Mouse (Mus musculus): Measurements from ENCODE around the gene Senp1.

Gene Senp1

GRCm38 (mm10) chr15:98093121-98094011 is at the start of gene Senp1:
Senp1 (minus strand) TSS chr15:98093744.
- DNase-seq (ENCODE audit: low read depth): peak; percentile 95

DNA sequence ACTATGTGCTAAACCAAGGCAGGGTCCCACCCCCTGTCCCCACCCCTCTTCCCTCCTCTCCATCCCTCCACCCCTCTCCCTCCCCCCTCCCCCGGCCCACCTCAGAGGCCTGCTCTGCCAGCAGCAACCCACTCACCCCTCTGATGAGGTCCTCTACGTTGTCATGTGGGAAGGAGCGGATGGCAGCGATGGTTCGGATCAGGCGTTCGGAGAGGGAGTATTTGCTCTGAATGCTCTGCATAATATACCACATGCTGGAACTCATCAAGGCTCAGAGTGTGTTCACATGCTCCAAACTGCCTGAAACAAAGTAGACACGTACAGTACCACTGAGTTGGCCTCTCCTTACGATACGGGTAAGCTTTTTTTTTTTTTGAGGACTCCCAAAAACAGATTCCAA is 49.0 kb upstream of the Senp1 start:
- no peak for DNase-seq (ENCODE audit: low read depth)

DNA sequence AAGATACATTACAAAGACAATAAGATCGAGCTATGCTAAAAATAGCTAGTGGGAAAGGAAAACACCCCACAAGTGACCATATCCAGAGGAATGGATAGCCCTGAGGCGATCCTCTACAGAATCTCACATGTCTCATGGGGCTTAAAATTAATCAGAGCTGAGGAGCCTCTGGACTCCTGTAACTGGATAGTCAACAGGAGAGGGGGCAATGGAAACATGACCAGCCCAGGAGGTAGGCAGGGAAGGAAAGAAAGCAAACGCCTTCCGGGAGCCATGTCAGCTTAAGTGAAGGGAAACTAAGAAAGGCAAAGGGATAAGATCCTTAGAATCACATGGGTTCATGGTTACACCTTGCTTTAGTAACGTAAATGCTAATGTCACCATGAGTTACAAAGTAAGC is 47.3 kb upstream of the Senp1 start:
- DNase-seq (ENCODE audit: low read depth): no peak

- DNase-seq (ENCODE audit: low read depth): no peak
Observed at GRCm38 (mm10) chr15:98139763-98140162, 46.2 kb upstream of the Senp1 start.

DNA sequence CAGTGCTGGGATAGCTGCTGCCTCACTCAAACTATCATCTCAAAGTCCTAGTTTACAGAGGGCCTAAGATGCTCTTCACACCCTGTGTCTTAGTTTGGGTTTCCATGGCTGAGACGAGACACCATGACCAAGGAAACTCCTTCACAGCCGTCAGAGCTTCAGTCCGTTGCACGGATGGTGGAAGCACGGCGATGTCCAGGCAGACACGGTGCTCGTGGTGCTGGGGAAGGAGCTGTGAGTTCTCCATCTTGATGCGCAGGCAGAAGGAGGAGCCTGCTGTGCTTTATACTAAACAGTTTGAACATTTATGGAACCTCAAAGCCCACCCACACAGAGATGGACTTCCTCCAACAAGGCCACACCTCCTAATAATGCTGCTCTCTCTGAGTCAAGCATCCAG is 43.3 kb upstream of the Senp1 start:
- DNase-seq (ENCODE audit: low read depth): no peak

DNA sequence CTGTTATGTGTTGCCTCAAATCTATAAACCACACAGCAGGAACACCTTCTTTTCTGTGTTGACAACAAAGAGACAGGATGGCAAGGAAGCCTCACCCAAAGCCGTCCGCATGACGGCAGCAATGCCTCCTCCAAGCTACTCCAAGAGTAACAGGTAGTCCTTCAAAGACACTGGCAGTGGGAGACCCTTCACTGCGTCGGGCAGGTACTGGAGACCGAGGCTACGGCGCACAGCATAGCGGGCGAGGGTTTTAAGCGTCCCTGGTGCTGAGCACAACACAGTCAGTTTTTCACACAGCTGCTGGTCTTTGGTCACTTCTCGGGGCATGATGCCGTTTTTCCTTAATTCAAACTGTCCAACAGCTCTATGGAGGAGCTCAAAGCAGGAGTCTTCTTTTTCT is 42.1 kb upstream of the Senp1 start:
- no peak for DNase-seq (ENCODE audit: low read depth)

- no peak for DNase-seq (ENCODE audit: low read depth)
Observed at GRCm38 (mm10) chr15:98134666-98135065, 41.1 kb upstream of the Senp1 start.

DNA sequence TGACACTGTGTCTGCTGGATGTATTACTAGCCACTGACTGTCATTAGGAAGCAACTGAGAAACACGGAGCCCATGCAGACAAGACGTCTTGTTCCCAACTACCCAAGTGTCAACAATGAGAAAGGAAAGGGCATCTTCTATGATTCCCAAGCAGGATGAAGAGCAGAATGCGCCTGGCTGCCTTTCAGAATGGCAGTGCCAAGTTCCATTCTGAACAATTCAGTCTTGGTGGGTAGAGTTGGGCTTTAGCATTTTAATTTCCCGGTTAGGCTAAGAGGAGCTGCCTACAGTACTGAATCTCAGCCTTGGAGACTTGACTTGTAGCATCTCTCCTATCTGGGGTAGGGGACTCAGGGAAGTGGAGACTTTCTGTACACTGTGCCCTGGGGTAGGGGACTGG is 40.5 kb upstream of the Senp1 start:
- DNase-seq (ENCODE audit: low read depth): no peak

- DNase-seq (ENCODE audit: low read depth): no peak
Observed at GRCm38 (mm10) chr15:98133471-98133870, 39.9 kb upstream of the Senp1 start.

DNA sequence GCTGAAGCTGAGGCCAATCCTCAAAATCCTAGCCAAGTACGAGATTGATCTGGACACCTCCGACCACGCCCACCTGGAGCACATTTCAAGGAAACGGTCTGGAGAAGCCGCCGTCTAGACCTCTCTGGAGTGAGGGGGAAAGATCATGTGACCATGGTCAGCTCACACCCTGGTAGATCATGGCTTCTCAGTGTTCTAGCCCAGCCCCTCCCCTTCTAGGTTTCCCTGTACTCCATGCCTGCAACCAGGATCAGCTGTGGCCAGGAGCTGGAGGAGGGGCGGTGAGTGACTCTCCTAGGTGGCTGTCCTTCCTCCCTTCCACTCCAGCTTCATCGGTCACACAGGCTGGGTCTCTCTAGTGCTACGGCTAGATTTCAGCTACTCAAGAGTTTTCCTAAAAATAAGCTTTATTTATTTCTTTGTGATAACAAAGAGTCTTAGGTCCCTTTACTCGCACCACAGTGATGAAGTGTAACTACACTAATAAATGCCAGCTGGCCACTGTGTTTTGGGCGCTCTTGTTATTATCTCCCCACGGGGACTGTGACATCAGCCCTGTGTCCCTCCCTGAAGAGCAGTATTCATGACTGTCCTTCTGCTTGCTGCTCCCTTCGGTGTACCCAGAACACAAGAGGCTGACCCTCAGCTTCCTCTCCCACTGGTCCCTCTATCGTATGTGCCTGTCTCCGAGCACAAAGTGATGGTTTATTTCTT is 38.6 kb upstream of the Senp1 start:
- DNase-seq (ENCODE audit: low read depth): no peak

- DNase-seq (ENCODE audit: low read depth): no peak
Observed at GRCm38 (mm10) chr15:98131451-98131850, 37.9 kb upstream of the Senp1 start.

GRCm38 (mm10) chr15:98131001-98131400 is 37.5 kb upstream of the Senp1 start:
- no peak for DNase-seq (ENCODE audit: low read depth)

- DNase-seq (ENCODE audit: low read depth): no peak
Observed at GRCm38 (mm10) chr15:98120831-98121230, 27.3 kb upstream of the Senp1 start.

DNA sequence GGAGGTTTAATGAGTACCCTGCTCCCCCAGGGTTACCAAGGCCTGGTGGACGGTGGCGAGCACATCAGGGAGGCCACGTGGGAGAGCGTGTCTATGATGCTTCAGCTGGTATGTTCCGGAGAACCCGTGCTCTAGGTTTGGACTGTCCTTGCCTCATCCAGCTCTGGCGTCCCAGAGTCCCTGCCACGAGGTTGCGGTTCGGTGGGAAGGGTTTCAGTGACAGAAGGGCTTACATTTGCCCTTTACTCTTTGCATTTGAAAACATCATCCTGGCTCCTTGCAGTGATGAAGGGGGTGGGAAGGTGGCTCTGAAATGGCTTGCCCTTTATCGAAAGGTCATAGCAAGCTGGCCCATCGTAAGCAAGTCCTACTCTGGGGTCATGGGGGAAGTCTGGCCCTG is 25.8 kb upstream of the Senp1 start:
- DNase-seq (ENCODE audit: low read depth): no peak

- no peak for DNase-seq (ENCODE audit: low read depth)
Observed at GRCm38 (mm10) chr15:98116287-98116686, 22.7 kb upstream of the Senp1 start.

- DNase-seq (ENCODE audit: low read depth): no peak
Observed at GRCm38 (mm10) chr15:98115779-98116163, 22.2 kb upstream of the Senp1 start.

- no peak for DNase-seq (ENCODE audit: low read depth)
Observed at GRCm38 (mm10) chr15:98114852-98115778, 21.6 kb upstream of the Senp1 start.

DNA sequence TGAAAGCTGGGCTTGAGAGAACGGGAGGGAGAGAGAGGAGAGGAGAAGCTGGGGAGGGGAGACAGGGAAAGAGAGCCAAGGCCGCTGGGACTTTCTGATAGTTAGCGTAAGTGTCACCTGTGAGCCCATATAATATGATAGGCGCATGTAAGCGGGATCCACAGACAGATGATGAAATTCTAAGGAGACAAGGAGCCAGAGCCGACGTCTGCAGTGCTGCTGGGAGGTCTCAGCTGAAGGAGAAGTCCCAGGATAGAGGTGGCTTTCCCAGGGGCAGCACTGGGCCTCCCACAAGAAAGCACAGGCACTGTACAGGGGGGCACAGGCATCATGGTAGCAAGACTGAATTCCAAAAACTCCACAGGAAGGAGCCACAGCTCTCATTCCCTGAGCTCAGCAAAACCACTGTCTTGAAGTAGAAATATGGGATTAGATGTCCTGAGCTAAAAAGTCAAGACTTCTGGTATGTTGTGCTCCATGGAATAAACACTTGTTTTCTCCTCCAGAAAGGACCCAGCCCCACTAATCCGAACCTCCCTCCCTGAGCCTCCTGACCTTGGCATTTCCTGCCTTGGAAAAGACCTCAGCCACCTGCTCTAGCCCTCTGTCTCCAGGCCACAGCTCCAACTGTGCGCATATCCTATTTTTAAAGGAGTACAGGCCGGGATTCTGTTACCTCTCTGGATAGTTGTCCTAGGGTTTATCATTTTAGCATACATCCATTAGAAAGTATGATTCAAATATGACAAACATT is 20.7 kb upstream of the Senp1 start:
- DNase-seq (ENCODE audit: low read depth): no peak

DNA sequence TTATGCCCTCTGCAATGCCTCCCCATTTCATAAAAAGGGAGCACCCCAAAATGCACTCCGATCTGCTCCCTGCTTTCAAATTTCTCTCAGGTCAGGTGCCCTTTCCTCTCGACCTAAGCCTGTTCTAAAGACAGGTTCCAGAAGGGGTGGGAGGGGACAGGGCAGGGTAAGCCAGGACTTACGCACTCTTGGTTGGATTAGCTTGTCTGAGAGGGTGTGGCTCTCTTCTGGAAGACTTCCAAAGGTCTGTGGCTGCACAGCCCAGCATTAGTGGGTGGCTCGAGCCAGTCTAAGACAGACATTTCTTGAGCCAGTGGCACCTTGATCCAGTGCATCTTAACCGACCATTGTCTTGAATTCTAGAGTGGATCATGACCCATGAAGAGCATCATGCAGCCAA is 18.2 kb upstream of the Senp1 start:
- DNase-seq (ENCODE audit: low read depth): no peak

DNA sequence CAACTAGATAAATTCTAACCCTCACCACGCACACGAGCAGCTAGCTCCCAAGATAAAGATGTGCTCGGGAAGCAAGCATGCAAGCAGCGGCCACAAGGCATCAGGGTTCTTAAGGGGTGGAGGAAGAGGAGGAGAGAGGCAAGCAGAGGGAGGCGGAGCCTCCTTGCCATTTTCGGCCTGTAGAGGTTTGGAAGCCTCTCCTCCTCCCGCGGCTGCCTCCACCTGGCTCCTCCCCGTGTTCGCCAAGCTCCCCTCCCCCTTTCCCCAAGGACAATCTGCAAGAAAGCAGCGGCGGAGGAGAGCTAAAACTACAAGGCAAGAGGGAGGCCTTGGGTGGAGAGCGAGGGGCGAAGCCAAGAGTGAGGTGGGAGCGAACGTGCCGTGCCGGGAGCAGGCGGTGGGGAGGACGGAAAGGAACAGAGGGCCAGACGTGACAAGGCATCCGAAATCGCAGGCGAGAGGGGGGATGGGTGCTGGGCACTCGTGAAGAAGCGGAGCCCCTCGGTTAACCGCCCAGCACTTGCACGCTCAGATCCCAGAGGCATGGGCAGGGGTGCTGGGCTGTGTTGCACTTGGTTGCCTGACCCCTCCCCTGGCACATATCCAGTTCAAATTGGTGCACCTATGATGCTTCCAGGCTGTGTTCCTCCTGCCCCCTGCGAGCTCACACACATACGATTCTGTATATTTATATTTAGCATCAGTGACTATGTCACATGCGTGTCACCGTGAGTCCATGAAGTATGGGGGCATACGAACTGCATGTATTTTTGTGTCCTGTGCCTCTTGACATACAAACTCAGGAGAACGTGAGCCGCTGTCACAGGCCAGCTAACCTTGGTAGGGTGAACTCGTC is 15.0 kb upstream of the Senp1 start:
- peak; percentile 84 for DNase-seq (ENCODE audit: low read depth)
